Mouse (Mus musculus) liver, adult 2 months (tissue): ENCODE data around the gene Hhat.

Experiments
- CTCF ChIP-seq: fragments of 200-500 bp; IDR thresholded peaks from 2 replicates; pipeline ENCODE4 v1.5.1; 2011; ENCODE audit warnings: low read depth, low read length, control low read depth
- POLR2A ChIP-seq: fragments of 200-500 bp; IDR thresholded peaks from 2 replicates; pipeline ENCODE4 v1.6.1; 2011; ENCODE audit warnings: low read length, control low read depth; ENCODE audit not compliant: insufficient read depth; ENCODE audit errors: extremely low read depth

- TF ChIP-seq POLR2A (no peak), CTCF (no peak)
Measured at GRCm38 (mm10) chr1:192559341-192559740, 211.7 kb downstream of the Hhat start.
